Mouse (Mus musculus) forelimb bud, embryonic 11.5 days (tissue): ENCODE results near the gene Slc12a5.
A peak's percentile ranks its signal among the peaks of the same experiment; 100 is the strongest.

Experiments
- DNase-seq: peaks from one replicate; pipeline ENCODE4 v3.0.0-alpha.2; 2012; ENCODE audit warnings: low read depth, low spot score

The Slc12a5 gene

GRCm38 (mm10) chr2:164960716-164961441 is at the start of gene Slc12a5:
Slc12a5 (plus strand) TSS chr2:164960802.
- DNase-seq: no peak

DNA sequence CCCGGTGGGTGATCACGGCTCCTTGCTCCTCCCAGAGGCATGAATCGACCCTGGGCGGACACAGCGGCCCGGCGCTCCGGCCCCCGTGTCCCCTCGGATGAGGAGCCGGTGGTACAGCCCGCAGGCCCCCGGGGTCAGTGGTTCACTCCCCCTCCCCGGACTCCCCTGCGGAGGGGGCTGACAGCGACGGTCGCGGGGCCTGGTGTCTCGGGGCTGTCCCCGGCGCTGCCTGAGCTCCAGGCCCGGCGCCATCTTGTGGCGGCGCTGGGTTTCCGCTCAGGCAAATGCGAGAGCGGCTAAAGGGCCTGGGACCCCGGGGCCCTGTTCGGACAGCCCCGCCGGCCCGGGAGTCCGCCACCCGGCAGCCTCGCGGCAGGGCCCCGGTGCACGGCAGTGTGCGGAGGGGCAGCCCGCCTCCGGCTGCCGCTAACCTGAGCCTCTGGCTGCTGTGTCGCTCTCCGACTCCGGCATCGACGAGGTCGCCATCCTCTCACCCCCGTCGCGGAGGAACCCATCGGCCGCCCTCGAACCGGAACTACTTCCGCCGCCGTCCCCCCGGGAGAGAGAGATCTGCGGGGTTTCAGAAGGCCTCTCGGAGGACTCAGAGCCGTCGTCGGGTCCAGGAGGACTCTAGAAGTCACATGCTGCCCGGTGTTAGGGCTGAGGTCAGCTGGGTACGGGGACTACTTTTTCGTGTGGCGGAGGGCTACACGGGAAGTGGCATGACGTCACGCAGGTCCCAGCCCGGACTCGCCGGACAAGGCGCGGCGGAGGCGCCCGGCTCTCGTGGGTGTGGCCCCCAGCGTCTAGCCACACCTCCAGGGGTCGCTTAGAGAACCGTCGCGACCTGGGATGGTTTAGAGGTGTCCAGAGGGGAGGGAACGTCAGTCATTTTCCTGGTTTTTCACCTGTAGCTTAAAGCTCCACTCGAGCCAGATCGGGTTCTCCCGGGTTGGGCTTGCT is 49.2 kb upstream of the Slc12a5 start, which contains the start of gene Zfp335:
Zfp335 (minus strand) TSS at position 672 of the 963 bp plus-strand sequence.
- DNase-seq: peak; percentile 92

DNA sequence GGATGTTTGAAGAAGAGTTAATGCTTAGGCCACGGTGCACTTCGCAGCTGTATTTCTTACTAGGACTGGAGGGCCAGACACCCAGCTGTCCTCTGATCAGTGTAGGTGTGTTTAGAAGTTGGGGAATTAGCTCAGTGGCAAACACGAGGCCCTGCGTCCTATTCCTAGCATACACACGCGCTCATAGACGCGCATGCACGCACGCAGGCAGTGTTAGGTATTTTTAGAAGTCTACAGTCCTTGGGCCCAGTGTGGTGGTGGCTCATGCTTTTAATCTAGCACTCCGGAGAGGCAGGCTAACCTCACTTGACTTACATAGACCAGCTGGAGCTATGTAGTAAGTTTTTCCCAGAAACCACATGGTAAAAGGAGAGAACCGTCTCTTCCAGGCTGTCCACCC is 48.5 kb upstream of the Slc12a5 start:
- no peak for DNase-seq

DNA sequence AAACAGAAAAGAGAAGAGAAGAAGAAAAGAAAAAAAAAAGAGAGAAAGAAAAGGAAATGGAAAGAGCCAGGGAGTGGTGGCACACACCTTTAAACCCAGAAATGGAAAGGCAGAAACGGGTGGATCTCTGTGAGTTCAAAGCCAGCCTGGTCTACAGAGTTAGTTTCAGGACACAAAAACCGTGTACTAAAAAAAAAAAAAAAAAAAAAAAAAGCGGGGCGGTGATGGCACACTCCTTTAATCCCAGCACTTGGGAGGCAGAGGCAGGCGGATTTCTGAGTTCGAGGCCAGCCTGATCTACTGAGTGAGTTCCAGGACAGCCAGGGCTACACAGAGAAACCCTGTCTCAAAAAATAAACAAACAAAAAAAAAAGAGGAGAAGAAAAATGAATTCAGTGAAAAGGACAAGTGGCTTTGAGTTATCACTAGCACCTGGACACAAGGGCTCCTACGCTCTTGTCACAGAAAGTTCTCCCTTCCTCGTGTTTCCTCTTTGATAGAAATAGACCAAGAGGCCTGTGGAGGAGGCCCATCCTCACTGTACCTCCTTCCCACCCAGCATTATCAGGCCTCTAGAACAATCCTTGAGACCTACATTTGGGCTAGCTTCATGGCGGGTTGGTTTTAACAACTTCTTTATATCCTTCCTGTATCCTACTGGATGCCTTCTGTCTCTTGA is 47.7 kb upstream of the Slc12a5 start:
- DNase-seq: no peak

DNA sequence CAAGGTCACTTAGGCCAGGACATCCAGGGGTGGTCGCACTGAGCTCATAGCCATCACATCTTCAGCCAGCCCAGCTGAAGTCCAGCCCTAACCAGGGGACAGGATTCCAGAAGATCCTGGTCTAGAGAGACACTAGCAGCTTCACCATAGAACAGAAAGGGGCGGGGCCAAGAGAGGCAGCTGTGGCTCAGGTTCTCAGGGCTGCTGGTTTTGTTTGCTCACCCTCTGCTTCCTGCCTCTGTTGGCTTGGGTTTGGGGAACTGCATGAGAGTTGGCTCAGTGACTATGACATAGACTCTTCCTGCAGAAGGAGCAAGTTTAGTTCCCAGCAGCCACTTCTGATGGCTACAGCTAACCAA is 47.2 kb upstream of the Slc12a5 start:
- no peak for DNase-seq

GRCm38 (mm10) chr2:164916820-164917219 is 43.8 kb upstream of the Slc12a5 start:
- DNase-seq: no peak

- no peak for DNase-seq
Measured at GRCm38 (mm10) chr2:164917371-164917770, 43.2 kb upstream of the Slc12a5 start.

DNA sequence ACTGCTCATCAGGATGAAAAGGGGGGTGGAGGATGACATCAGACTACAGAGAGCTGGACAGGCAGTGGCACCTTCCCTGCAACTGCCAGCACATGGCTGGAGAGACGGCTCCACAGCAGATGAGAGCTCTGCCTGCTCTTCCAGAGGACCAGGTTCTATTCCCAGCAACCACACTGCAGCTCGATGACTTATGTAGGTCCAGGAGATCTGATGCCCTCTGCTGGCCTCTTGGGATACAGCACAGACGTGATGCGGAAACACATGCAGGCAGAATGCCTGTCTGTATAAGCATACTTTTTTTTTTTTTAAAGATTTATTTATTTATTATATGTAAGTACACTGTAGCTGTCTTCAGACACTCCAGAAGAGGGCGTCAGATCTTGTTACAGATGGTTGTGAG is 42.3 kb upstream of the Slc12a5 start:
- peak; percentile 52 for DNase-seq

GRCm38 (mm10) chr2:164921984-164922383 is 38.6 kb upstream of the Slc12a5 start:
- no peak for DNase-seq

GRCm38 (mm10) chr2:164923291-164923690 is 37.3 kb upstream of the Slc12a5 start:
- DNase-seq: no peak

DNA sequence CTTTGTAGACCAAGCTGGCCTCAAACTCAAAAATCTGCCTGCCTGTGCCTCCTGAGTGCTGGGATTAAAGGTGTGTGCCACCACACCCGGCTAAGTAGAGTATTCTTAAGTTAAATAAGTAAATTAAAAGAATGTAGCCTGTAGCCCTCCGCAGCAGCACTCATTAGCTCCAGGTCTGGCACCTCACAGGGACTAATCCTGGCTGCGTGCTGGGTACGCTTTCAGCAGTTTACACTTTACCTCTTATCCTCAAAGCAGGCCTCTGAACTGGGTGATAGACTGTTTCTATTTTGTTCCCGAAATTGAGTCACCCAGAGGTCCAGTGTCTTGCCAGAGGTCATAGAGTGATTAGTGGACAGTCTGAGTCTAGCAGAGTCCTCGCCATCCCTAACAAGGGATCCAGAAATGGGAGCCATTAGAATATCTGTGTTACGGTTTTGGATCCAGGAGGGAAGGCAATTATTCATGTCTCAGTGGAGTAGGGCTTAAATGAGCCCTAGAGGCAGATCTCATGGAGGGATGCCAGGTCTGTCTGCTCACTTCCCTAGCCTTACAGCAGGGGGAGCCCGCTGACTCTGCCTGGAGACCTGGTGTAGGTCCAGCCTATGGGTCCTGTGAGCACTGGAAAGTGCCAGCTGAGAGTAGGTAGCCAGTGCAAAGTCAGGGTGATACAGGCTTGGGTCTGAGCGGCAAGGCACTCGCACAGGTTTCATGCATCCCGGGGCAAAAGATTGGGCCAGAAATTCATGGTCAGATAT is 36.3 kb upstream of the Slc12a5 start:
- DNase-seq: peak; percentile 74

- DNase-seq: no peak
Measured at GRCm38 (mm10) chr2:164930706-164931581, 29.7 kb upstream of the Slc12a5 start.

GRCm38 (mm10) chr2:164933534-164933933 is 27.1 kb upstream of the Slc12a5 start:
- DNase-seq: no peak

GRCm38 (mm10) chr2:164935991-164936390 is 24.6 kb upstream of the Slc12a5 start:
- DNase-seq: no peak

GRCm38 (mm10) chr2:164938146-164939091 is 22.2 kb upstream of the Slc12a5 start:
- DNase-seq: no peak

- no peak for DNase-seq
Measured at GRCm38 (mm10) chr2:164939106-164939505, 21.5 kb upstream of the Slc12a5 start.

GRCm38 (mm10) chr2:164940140-164940830 is 20.3 kb upstream of the Slc12a5 start, which contains the start of gene Mmp9:
Mmp9 (plus strand) TSS chr2:164940780.
- DNase-seq: no peak

DNA sequence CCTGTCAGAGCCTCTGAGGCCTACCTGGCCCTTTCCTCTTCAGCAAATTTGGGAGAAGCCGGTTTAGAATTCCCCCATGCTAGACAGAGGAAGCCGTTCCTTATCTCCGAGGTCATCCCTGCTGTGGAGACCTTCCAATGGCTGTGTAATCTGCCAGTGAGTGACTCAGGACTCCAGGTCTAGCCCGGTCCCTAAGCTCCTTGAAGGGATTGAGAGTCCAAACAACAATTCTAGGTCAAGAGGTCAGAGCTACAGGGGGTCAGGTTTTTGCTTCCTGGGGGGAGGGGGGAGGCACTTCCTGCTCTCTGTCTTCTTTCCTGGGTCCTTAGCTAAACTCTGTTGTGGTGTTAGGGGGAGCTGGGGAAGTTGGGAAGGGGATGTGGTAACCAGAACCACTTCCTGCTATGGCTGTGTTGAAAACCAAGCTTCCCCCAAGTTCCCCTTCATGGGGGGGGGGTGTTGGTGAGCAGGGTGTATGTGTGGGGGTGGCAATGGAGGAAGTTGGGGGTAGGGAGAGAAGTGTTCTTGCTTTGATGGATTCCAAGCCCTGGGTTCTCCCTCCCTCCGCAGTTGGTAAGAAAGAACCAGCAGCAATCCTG is 17.8 kb upstream of the Slc12a5 start:
- DNase-seq: no peak
